Mouse (Mus musculus) G1E (cell line): ENCODE data around the gene Pax5. TPM values are rescaled to one million over a fixed set of nuclear protein-coding genes. Genes with fewer than 3 reads are reported as not detected.
A peak's percentile ranks its signal among the peaks of the same experiment; 100 is the strongest.

Experiments used
- ATAC-seq: 2 replicates; pipeline ENCODE4 v1.8.0; 2016; ENCODE audit warnings: mild to moderate bottlenecking; ENCODE audit not compliant: insufficient number of reproducible peaks, poor library complexity, low FRiP score, severe bottlenecking; ENCODE audit errors: extremely low read depth
- DNase-seq: peaks from one replicate; pipeline ENCODE4 v3.0.0; 2012; ENCODE audit warnings: low spot score
- H3K27me3 ChIP-seq: 2 replicates; pipeline ENCODE4 v1.6.1; 2012; ENCODE audit warnings: mild to moderate bottlenecking, low read length, inconsistent platforms; ENCODE audit not compliant: insufficient read depth
- H3K36me3 ChIP-seq: replicated peaks from 2 replicates; pipeline ENCODE3; 2012; ENCODE audit warnings: mild to moderate bottlenecking, inconsistent platforms
- H3K4me1 ChIP-seq: 2 replicates; pipeline ENCODE4 v1.6.1; 2012; ENCODE audit warnings: low read depth, low read length, inconsistent platforms, mixed read lengths; ENCODE audit not compliant: insufficient read depth
- H3K4me3 ChIP-seq: 2 replicates; pipeline ENCODE4 v1.5.1; 2012; ENCODE audit warnings: low read depth, mild to moderate bottlenecking, inconsistent platforms, low read length, moderate library complexity, mixed read lengths
- H3K9me3 ChIP-seq: replicated peaks from 2 replicates; pipeline ENCODE4 v1.6.1; 2012; ENCODE audit warnings: inconsistent platforms
- CTCF ChIP-seq: IDR thresholded peaks from 2 replicates; pipeline ENCODE4 v1.5.1; 2012; ENCODE audit warnings: low read depth, low read length, inconsistent platforms, mixed read lengths
- GATA1 ChIP-seq: IDR thresholded peaks from 2 replicates; pipeline ENCODE4 v1.6.1; 2012; ENCODE audit warnings: borderline replicate concordance, low read length, inconsistent platforms, mixed read lengths
- GATA2 ChIP-seq: IDR thresholded peaks from 2 replicates; pipeline ENCODE4 v1.6.1; 2012; ENCODE audit warnings: low read depth, low read length, inconsistent platforms, borderline replicate concordance
- POLR2AphosphoS5 ChIP-seq: IDR thresholded peaks from 2 replicates; pipeline ENCODE4 v1.6.1; 2012; ENCODE audit warnings: low read depth, low read length, inconsistent platforms; ENCODE audit not compliant: insufficient replicate concordance
- TAL1 ChIP-seq: conservative IDR thresholded peaks from 2 replicates; pipeline ENCODE4 v1.6.1; 2012; ENCODE audit warnings: low read depth, low read length, inconsistent platforms, mixed read lengths
- polyA plus RNA-seq: library from polyadenylated mRNA; stranded (reverse); fragments of >175 nt; gene quantifications from 2 replicates; pipeline ENCODE4 v1.2.3, GENCODE M21; 2012
- total RNA-seq, 2 experiments: library from RNA; stranded (forward) in 1 of 2; stranded (reverse) in 1 of 2; fragments of 200-1000 nt in 1 of 2; fragments of >200 nt in 1 of 2; fragmentation: Nextera tagmentation in 1 of 2; gene quantifications; 2 replicates each; pipeline ENCODE4 v1.2.3; 2014 to 2017

Gene Pax5
- total and polyA plus RNA-seq, 3 experiments, result 0.22 TPM; not detected in 2

DNA sequence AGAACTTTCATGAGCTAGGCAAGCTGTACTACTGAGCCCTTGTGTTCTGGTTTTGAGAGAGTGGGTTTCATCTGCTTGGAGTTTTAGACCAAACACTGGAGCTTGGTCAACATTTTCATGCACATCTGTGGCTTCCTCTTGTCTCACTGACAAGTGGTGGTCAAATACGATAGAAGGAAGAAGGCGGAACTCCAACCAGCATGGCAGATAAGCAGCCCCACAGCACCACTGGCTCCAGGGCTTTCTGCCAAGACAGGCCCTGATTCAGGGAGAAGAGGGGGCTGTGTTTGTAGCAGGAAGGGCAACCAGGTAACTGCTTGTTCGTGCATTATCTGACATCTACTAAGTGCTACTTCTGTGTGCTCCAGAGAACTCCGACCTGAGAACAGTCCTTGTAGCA lies 127.6 kb downstream of the Pax5 start:
- Histone ChIP-seq H3K27me3 (no peaks in the 10 kb centered on the region), H3K4me1 (no peaks in the 10 kb centered on the region), H3K4me3 (no peak overlapping the region), H3K36me3 (no peaks in the 10 kb centered on the region), H3K9me3 (no peaks in the 10 kb centered on the region)
- no peak for DNase-seq
- TF ChIP-seq CTCF (no peak), GATA1 (no peak), GATA2 (no peak), TAL1 (no peak), POLR2AphosphoS5 (no peak)
- ATAC-seq, result no peak

DNA sequence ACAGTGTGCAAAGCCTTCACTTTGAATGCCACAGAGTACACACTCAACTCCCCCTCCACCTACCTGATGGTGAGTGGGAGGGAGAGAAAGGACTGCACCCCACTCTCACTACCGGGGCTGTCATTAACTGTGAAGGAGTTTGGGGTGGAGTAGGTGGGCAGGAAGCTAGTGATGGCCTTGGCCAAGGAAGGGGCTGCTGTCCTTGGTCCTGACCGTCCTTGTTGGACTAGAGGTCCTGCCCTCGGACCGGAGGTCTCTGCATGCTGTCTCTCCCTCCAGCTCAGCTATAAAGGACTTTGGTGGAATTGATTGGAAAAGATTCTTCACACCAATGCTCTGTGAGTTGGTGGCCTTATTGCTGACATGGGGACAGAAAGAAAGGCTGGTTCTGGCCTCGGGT lies 131.7 kb downstream of the Pax5 start:
- no peak for TF ChIP-seq GATA2
- TF ChIP-seq CTCF, result no peak
- ATAC-seq, result no peak

DNA sequence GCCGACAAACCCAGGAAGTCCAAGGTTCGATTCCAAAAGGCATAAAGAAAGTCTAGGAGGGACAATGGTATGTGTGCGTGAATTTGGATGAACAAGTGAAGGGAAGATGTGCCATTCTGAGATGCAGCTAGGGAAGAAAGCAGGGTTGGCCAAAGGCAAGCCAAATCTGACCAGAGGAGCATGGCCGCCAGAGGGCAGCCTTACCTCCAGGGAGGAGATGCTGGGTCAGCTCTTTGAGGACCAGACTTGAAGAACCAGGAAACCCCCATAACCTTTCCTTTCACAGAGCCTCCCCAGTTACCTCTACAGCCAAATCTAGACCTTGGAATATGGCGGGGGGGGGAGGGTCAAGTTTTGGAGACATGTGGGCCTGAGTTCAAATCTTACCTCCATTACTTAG lies 133.0 kb downstream of the Pax5 start:
- TF ChIP-seq TAL1 (no peak), CTCF (no peak), GATA1 (no peak), POLR2AphosphoS5 (no peak)

More for the DNA sequence above, 131.7 kb downstream of the Pax5 start:
- H3K36me3 ChIP-seq, result no peaks in the 10 kb centered on the region
- no peaks in the 10 kb centered on the region for H3K27me3 ChIP-seq
- no peaks in the 10 kb centered on the region for H3K4me1 ChIP-seq
- H3K4me3 ChIP-seq, result no peak overlapping the region
- no peaks in the 10 kb centered on the region for H3K9me3 ChIP-seq
- peak; percentile 12 for DNase-seq

DNA sequence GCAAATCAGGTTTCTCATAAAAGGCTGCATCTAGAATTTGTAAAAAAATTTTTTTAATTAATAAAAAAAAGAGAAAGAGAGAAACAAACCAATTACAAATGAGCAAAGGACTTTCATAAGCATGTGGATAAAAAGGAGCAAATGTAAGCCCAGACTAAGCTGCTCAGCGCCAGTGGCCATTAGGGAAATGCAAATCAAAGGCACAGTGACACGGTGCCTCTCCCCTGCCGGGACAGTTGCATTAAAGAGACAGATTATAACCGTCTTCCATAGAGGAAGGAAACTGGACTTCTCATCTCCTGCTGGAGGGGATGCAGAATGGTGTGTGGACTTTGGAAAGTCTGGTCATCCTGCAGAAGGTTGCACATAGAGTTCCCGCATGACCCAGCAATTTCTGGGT lies 133.5 kb downstream of the Pax5 start:
- no peak overlapping the region for H3K4me3 ChIP-seq
- ATAC-seq, result no peak

More for the DNA sequence above, 133.0 kb downstream of the Pax5 start:
- Histone ChIP-seq H3K27me3 (no peaks in the 10 kb centered on the region), H3K9me3 (no peaks in the 10 kb centered on the region), H3K4me3 (no peak overlapping the region), H3K4me1 (no peaks in the 10 kb centered on the region), H3K36me3 (no peaks in the 10 kb centered on the region)
- DNase-seq (no peak), ATAC-seq (no peak)

DNA sequence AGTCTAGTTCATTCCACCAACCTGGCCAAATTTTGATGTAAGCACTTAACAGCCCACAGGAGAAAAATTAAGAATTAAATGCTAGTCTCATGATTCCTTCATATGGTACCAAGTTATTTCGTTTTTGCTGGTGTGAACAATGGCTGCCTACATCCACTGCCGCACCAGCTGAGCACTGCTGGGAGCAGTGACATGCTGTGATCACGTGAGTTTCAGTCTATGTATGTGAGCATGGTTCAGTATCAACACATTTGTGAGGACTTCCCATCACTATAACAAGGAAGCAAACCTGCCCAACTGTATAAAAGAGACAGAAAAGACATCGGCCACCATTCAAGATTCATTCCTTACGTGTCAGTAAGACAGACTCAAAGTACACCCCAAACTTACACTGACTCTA lies 137.3 kb downstream of the Pax5 start:
- Histone ChIP-seq H3K4me1 (no peaks in the 10 kb centered on the region), H3K36me3 (no peaks in the 10 kb centered on the region), H3K27me3 (no peaks in the 10 kb centered on the region), H3K4me3 (no peak overlapping the region), H3K9me3 (no peaks in the 10 kb centered on the region)
- TF ChIP-seq GATA2 (no peak), CTCF (no peak), POLR2AphosphoS5 (no peak), TAL1 (no peak)
- DNase-seq, result no peak
- ATAC-seq, result no peak

More for the DNA sequence above, 133.5 kb downstream of the Pax5 start:
- TF ChIP-seq GATA1 (no peak), GATA2 (no peak), POLR2AphosphoS5 (no peak), CTCF (no peak), TAL1 (no peak)
- no peak for DNase-seq
- H3K27me3 ChIP-seq, result no peaks in the 10 kb centered on the region
- no peaks in the 10 kb centered on the region for H3K36me3 ChIP-seq
- H3K4me1 ChIP-seq, result no peaks in the 10 kb centered on the region
- H3K9me3 ChIP-seq, result no peaks in the 10 kb centered on the region

DNA sequence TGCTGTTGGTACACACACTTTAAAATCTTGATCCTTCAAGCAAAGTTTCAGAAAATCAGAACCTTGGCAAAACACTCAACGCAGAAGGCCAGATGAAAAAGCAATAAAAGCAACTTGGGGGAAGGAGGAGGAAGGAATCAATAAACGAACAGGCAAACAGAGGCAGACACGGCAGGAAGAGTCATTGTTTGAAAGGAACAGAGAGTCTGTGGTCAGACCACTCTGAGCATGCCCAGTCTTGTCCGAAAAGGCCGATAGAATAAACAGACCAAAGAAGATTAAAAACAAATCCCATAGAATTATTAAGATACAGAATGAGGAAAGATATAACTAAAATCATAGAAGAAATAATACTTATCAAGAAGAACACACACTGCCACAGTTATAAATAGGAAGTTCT lies 137.9 kb downstream of the Pax5 start:
- H3K4me1 ChIP-seq, result no peaks in the 10 kb centered on the region
- DNase-seq, result no peak
- no peaks in the 10 kb centered on the region for H3K36me3 ChIP-seq
- H3K4me3 ChIP-seq, result no peak overlapping the region
- no peaks in the 10 kb centered on the region for H3K9me3 ChIP-seq
- no peaks in the 10 kb centered on the region for H3K27me3 ChIP-seq
- ATAC-seq, result no peak
- TF ChIP-seq TAL1, result no peak
- TF ChIP-seq GATA1, result no peak
- TF ChIP-seq POLR2AphosphoS5, result no peak
- no peak for TF ChIP-seq GATA2
- TF ChIP-seq CTCF, result no peak

GRCm38 (mm10) chr4:44569138-44569537 lies 141.1 kb downstream of the Pax5 start:
- H3K4me1 ChIP-seq, result no peaks in the 10 kb centered on the region
- TF ChIP-seq CTCF (no peak), GATA1 (no peak), GATA2 (no peak), POLR2AphosphoS5 (no peak), TAL1 (no peak)
- DNase-seq (no peak), ATAC-seq (no peak)
- no peaks in the 10 kb centered on the region for H3K36me3 ChIP-seq
- H3K4me3 ChIP-seq, result no peak overlapping the region
- H3K9me3 ChIP-seq, result no peaks in the 10 kb centered on the region
- peaks cover 3% of the 10 kb centered on the region; the same call in 1 of the 2 replicates for H3K27me3 ChIP-seq
